Mouse (Mus musculus): ENCODE measurements around the gene Cobl.
A peak's percentile ranks its signal among the peaks of the same experiment; 100 is the strongest.

The Cobl gene

DNA sequence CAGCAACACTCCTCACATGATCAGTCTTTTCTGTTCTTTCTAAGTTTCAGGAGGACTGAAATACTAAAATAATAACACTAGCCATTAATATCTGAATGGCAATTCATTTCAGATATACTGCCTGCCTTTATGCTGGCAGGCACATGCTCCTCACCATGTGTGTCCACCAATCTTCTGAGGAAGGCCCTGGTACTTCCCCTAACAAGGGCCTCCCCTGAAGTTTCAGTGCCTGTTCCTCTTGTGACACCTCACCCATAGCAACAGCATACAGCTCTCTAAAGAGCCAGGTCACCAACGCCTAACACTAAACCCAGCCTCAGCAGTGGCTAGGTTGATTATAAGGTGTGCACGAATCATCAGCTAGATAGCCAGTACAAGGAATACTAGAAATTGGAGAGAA, 20.5 kb downstream of the Cobl start:
- DNase-seq (ENCODE audit: low spot score), result no peak

DNA sequence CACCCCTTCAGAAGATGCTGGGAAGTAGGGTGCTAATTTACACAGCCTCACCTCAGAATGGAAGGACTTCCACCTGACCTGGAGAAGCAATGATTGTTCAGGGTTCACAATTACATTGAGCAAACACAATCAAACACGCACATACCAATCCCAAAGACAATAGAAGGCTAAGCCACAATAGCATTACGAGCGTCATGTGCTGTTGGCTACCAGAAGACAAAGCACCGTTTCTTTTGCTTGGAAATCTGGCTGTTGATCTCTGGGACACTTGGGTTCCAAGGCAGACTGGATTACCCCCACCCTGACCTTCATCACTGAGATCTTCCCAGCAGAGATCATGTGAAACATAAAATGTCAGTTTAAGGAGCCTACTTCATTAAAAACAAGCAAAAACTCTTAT, 21.1 kb downstream of the Cobl start:
- DNase-seq (ENCODE audit: low spot score), result no peak

DNA sequence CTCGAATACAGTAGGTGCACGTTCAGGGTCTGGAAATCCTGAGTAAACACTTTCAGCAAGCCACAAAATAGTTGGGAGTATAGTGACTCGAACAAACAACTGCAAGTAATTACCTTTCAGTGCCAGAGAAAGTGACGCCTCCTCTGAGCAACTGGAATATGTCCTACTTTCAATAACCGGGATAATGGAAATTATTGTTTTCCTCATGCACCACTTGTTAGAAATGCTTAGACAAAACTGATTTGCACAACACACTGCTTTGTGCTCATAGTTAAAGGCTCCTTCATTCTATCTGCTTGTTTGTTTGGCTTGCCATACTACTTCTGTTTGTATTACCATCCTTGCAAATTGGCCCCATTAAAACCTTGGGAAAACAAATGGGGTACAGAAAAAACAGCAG, 21.6 kb downstream of the Cobl start:
- no peak for DNase-seq (ENCODE audit: low spot score)

DNA sequence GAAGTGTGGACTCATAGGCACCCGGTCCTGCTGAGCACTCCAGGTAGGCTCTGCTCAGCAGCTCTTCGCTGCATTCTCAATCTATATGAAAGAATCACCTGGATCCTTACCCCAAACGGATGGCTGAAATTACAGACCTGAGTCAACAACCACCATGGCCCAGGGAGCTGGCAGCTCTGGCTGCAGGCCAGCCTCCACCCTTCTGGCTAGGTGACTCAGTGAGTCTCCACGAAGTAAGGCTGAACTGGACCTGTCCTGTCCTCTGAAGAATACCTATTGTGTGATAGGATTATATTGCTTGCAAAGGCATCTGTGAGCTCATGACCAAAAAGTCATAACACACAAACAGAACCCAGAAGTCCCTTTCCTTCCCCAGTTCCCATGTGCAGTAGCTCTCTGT, 22.5 kb downstream of the Cobl start:
- no peak for DNase-seq (ENCODE audit: low spot score)

DNA sequence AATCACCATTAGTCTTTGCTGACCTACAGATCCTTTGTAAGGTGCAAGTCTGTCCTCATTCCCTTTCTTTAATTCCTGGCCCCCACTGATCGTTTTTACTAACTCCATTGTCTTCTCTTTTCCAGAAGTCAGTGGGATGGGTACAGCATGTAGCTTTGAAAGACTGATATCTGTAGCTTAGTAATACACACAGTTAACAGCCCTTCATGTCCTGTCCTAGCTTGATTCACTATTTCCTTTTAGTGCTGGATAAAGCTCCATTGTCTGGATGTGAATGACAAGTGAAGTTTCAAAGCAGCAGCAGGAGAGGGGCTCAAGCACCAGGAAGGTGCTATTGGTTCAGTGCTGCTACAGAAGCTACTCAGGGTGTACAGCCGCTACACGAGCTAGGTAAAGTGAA, 28.9 kb downstream of the Cobl start:
- no peak for DNase-seq (ENCODE audit: low spot score)

DNA sequence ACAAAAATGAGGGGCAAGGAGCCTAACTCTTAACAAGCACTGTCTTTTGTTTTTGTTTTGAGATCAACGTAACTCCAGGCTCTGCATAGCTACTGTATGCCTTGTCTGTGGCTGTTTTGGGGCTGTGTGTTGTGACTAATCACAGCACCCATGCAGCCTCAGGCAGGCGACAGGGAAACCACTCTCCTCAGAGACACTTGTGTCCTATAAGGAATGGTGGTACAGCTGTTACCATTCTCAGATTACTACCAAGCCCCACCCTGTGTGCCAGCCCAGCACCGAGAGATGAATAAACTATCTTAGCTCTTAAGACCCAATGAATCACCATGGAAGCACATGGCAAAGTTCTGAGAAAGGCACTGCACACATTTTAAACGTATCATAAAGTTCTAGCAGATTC, 29.7 kb downstream of the Cobl start:
- peak; percentile 26 for DNase-seq (ENCODE audit: low spot score)

DNA sequence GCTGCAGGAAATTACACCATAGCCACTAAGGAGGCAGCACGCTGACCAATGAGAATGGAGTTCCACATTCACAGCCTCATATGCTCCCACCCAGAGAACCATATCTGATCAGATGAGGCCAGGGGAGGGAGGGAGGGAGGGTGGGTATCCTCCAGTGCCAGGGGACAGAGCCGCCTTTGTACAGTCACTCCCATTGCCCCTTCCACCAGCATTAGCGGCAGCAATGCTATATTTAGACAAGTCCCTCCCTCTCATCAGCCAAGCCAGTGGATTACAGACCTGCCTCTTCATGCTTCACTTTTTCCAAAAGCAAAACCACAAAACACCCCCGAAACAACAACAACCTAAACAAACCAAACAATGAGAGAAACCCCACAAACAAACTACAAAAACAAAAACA, 30.2 kb downstream of the Cobl start:
- DNase-seq (ENCODE audit: low spot score), result no peak

DNA sequence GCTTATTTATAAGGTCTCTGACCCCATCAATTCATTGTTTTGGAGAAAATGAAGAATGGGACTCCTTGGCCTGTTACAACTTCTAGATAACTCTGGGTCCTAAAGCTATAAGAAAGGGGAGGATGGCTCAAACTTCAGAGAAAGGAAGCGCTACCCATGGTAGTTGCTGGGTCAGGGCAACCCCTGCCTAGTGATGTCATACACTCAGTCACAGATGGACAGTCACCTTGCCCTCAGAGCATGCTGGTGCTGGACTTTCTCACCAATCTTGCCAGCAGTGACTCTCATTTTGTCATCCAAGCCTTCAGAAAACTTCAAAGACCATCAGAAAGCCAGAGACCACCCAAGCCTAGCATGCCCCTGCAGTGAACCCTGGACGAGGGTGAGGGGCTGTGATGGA, 32.8 kb downstream of the Cobl start:
- DNase-seq (ENCODE audit: low spot score), result no peak

DNA sequence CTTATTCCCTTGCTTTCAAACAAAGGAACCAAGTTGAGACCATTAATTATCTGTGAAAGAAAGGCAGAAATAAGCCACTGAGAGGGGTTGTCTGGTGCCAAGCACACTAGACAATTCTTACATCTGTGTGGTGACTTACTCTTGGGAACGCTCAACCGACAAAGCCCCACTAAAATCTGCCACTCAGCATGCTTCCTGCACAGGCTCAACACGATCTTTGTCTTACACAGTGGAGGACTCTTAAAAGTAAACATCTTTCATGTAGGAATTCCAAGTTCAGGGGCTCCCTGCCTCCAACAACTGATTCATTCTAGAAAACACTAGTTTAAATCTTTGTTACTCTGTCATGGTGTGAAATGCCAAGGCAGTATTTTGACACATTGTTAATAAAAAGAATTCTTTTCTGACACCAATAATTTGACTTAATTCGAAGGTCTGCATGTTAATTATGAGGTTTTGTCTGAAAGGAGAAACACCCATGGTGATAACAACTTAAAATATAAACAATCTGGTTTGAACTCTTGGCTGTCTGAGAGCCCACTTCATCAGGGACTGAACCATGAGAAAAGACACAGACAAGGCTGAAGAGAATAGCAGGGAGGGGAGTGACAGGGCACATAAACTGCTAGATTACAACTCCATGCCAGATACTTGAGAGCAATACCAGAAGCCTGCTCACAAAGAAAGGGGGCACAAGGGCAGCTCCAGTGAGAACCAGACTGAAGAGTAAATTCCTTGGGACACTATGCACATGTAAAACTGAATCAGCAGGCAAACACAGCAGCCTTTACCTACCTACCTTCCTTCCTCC, 34.3 kb downstream of the Cobl start:
- no peak for DNase-seq (ENCODE audit: low spot score)

- no peak for DNase-seq (ENCODE audit: low spot score)
Measured at GRCm38 (mm10) chr11:12426746-12427145, 38.0 kb downstream of the Cobl start.

DNA sequence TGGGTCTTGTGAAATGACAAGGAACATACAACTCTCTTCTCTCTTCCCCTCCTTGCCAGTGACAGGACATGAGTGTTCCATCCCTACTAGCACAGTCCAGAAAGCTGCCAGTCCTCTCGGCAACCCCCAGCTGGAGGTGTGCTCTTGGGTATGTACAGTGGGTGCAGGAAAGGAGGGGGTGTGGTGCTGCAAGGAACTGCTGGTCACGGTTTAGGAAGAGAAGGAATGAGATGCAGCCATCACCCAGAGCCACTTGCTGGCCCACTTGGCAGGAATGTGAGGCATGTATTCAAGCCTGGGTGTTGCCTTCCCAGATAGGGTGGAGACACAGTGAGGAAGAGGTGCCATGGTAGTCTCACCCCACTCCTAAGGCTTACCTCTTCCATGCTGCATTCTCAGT, 40.6 kb downstream of the Cobl start:
- no peak for DNase-seq (ENCODE audit: low spot score)

GRCm38 (mm10) chr11:12421183-12421582, 43.6 kb downstream of the Cobl start:
- DNase-seq (ENCODE audit: low spot score), result no peak

DNA sequence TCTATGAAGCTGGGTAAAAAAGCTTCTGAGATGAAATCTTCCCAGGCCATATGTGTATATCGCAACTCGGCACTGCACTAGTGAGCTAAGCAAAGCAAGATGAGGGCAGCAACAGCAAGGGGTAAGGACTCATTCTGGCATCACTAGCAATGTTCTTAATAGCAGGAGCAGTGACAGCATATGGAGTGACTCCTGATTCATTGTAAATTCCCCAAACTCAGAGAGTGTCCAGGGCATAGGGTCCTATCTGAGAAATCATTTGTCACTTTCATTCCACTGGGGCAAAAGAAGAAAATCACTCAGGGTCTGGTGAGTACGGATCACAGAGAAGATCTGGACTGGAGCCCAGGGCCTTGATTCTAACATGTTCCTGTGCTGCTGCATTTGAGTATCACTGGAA, 44.6 kb downstream of the Cobl start:
- no peak for DNase-seq (ENCODE audit: low spot score)

- DNase-seq (ENCODE audit: low spot score), result no peak
Measured at GRCm38 (mm10) chr11:12416899-12417298, 47.9 kb downstream of the Cobl start.

- DNase-seq (ENCODE audit: low spot score), result no peak
Measured at GRCm38 (mm10) chr11:12415329-12415728, 49.4 kb downstream of the Cobl start.

DNA sequence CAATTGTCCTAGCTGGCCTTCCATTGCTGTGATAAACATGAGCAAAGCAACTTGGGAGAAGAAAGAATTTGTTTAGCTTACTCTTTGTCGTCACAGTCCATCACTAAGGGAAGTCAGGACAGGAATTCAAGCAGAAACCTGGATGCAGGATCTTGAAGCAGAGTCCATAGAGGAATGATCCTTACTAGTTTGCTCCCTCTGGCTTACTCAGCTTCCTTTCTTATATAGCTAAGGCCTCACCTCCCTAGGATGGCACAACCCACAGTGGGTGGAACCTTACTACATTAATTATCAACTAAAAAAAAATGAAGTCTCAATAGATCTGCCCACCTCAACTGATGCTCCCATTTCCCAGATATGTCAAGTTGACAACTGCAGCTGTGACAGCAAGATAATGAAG, 52.8 kb downstream of the Cobl start:
- DNase-seq (ENCODE audit: low spot score), result no peak

GRCm38 (mm10) chr11:12411075-12411807, 53.5 kb downstream of the Cobl start:
- no peak for DNase-seq (ENCODE audit: low spot score)

DNA sequence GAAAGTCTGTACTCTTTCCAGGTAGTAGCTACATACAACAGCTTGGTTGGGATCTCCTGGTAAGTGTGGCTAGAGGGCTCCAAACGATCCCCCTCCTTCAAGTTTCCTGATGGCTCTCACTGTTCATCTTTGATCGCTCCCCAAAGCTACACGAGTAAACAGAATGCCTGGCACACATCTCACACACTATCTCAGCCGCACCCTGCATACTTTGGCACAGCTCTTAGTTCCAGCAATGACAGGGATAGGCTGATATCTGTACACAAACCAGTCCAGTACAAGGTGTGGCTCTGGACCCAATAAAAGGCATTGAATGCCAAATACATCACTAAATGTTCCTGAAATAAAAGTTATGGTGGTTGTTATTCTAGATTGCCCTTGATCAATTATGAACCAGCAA, 55.3 kb downstream of the Cobl start:
- DNase-seq (ENCODE audit: low spot score), result no peak

DNA sequence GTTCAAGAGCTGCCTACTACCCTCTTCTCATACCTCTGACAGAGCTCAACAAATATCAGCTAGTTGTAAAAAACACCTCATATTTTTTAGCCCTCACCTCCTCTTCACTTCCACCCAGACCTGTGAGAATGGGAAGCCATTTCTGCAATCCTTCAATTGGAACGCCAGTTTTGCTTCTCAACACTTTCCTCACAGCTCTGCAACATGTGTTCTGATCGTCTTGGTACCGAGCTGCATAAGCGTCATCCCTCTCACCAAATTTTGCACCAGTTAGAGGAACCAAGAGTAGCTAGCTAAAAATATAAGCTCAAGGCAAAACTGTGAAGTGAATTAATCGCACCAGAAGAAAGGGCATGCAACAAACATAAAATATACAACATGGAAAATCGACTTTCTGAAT, 56.9 kb downstream of the Cobl start:
- DNase-seq (ENCODE audit: low spot score), result no peak

DNA sequence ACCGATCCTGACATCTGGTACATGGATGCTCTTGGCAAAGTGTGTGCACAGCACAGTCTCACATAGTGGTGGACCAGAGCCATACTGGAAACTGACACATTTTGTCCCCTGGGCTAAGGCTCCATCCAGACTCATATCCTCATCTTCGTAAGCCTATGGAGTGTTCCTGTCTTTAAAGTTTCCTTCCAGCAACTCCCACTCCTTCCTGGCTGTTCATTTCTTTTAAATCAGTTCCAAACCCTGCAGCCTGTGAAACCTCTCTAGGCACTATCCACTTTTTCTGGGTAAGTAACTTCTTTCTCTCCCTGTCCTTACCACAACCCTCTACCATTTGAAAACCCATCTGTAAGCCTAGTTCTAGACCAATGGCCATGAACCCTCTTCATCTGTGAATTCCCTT, 64.9 kb downstream of the Cobl start:
- DNase-seq (ENCODE audit: low spot score), result no peak

DNA sequence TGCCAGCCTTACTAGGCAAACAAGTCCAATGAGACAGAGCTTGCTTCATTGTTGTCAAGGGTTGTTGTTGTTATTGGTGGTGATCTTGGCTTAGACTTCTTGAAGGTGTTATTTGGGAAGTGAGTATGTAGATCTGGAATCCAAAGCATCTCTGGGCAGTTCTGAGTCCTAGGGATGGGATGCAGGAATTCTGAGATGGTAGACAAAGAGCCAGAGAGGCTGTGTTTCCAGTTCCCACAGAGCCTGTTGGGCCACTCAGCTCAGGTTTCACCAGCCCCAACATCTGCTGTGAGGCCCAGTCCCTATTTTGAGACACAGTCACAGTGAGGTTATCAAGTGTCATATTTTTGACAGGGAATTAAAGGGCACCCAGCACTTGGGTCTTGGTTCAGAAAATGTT, 68.6 kb downstream of the Cobl start:
- no peak for DNase-seq (ENCODE audit: low spot score)

GRCm38 (mm10) chr11:12394701-12395100, 70.1 kb downstream of the Cobl start:
- DNase-seq (ENCODE audit: low spot score), result no peak

DNA sequence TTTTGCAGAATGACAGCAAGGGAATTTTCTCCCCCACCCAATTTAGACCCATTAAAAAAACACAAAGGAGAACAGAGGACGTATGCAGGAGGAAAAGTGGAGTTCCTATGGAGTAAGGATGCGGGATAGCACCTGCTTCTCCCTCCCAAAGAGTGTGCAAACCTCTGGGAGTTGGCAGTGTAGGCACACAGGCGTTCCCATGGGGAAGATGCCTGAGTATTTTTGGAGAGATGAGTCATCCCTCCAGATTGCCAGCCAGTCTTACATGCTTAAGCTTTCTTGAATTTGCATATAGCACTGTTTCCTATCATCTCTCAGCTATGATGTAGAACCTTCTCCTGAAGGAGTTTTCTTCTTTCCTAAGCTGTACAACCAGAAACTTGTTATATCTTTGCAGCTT, 70.6 kb downstream of the Cobl start:
- DNase-seq (ENCODE audit: low spot score), result peak; percentile 75

GRCm38 (mm10) chr11:12384826-12385225, 79.9 kb downstream of the Cobl start:
- no peak for DNase-seq (ENCODE audit: low spot score)

All from left cerebral cortex, adult 11 months (tissue).